Mouse (Mus musculus): ENCODE data around the gene Armc5.

The Armc5 gene

DNA sequence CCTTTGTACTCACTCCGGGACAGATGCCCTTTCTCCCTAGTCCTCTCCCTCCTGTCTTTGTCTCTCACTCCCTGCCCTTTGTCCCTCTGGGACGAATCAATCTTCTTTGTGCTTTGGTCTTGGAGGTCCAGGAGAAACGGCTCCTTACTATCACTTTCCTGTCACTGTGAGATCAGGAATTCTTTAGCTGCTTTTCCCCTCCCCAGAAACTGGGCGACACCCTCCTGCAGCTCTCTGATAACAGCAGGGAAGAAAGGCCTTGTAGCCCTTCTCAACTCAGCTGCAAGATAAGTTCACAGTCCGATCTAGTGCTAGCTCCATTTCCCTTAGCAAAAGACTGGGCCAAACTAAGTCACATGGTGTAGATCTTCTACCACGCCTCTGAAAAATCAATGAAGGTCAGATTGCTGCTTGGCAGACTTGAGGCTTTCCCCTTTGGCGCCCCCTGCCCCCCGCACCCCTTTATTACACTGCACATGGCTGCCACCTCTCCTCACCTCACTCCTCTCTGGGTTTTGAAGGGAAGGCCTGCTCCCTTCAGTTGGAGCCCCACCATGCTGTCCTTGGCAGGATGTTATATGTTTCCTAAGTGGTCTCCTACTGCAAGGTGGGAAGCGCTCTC is 51.9 kb downstream of the Armc5 start:
- DNase-seq (ENCODE audit: low read depth, low spot score), result peak; percentile 52
